Mouse (Mus musculus) olfactory bulb, adult 2 months (tissue): ENCODE results near the gene Dchs2. TPM values are rescaled to one million over a fixed set of nuclear protein-coding genes. Genes with fewer than 3 reads are reported as not detected.

Experiments
- H3K27ac ChIP-seq: fragments of 200-500 bp; 2 replicates; pipeline ENCODE4 v1.5.1; 2012; ENCODE audit warnings: low read depth, low read length; ENCODE audit not compliant: insufficient read depth
- H3K4me1 ChIP-seq: fragments of 200-500 bp; 2 replicates; pipeline ENCODE4 v1.6.1; 2012; ENCODE audit warnings: low read length; ENCODE audit not compliant: control insufficient read depth, insufficient read depth
- H3K4me3 ChIP-seq: fragments of 200-500 bp; 2 replicates; pipeline ENCODE4 v1.5.1; 2012; ENCODE audit warnings: mild to moderate bottlenecking, low read depth, low read length, moderate library complexity; ENCODE audit not compliant: insufficient read depth
- CTCF ChIP-seq: fragments of 200-500 bp; IDR thresholded peaks from 2 replicates; pipeline ENCODE4 v1.5.1; 2012; ENCODE audit warnings: low read depth, mild to moderate bottlenecking, low read length, moderate library complexity; ENCODE audit not compliant: insufficient read depth
- POLR2A ChIP-seq: fragments of 200-500 bp; IDR thresholded peaks from 2 replicates; pipeline ENCODE4 v1.6.1; 2012; ENCODE audit warnings: mild to moderate bottlenecking, low read depth, low read length, moderate library complexity; ENCODE audit not compliant: insufficient read depth
- WGBS: fragments of 180-500 bp; shearing (Covaris S2); methylation state at CpG from one replicate; pipeline ENCODE4 v1.1.7; 2018; 5-methylcytosine and 5-hydroxymethylcytosine counted together
- polyA plus RNA-seq: library from polyadenylated mRNA; stranded (reverse); fragments of >200 nt; gene quantifications from 2 replicates; pipeline ENCODE4 v1.2.4, GENCODE M21; 2012; ENCODE audit warnings: low replicate concordance; ENCODE audit not compliant: missing spikeins, insufficient read depth, insufficient read length

Dchs2 gene
- polyA plus RNA-seq, 1 experiment, result not detected

DNA sequence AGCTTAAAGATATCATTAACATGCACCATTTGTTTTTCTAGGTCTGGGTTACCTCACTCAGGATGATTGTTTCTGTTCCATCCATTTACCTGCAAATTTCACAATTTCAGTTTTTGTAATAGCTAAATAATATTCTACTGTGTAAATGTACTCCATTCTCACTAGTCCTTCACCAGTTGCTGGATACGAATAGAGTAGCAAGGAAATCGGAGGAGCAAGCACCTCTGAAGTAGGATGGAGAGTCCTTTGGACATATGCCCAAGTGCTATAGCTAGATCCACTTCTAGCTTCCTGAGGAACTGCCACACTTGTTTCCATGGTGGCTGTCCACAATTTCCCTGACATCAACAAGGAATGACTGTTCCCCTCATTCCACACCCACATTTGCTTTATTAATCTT, 63.5 kb downstream of the Dchs2 start:
- Histone ChIP-seq H3K4me3 (no peak overlapping the region), H3K27ac (no peak overlapping the region), H3K4me1 (no peaks in the 10 kb centered on the region)
- WGBS, result 96% methylated on average over 2 of the region's 2 CpGs
- TF ChIP-seq CTCF, result no peak
- TF ChIP-seq POLR2A, result no peak

DNA sequence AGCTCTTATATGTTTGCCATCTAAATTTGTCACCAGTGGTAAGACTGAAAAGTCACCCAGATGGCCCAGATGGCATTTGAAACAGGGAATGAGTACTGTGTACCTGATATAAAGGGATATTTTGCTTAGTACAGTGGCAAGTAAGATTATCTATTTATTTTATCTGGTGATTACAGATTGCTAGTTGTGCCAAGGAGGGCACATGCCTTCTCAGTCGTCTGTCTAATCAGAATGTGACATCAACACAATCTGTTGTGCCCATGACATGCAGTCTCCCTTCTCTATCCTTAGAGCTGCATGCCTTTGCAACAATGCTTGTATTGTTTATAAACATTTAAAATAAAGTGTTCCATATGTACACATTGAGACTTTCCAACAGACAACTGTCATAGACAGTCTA, 64.7 kb downstream of the Dchs2 start:
- no peaks in the 10 kb centered on the region for H3K4me1 ChIP-seq
- H3K4me3 ChIP-seq, result no peak overlapping the region
- TF ChIP-seq CTCF (no peak), POLR2A (no peak)
- H3K27ac ChIP-seq, result no peak overlapping the region
- 60% methylated on average over 1 of the region's 1 CpGs for WGBS

DNA sequence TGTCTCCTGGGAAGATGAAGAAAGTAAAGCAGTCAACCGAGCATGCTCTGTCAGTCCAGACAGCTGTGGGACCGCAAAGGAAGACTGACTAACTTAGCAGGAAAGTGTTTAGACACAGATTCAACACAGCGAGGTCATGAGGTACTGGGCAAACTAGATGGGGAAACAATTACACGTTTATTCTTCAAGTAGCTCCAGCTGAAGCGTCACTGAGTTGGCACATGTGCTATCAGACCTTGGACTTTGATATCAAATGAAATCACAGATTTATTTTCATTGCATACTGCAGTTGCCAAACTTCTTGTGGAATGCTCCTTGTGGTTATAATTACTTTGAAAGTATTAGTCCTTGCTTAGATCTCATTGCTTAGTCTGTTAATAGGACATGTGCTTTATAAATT, 67.2 kb downstream of the Dchs2 start:
- Histone ChIP-seq H3K27ac (no peak overlapping the region), H3K4me3 (no peak overlapping the region), H3K4me1 (no peaks in the 10 kb centered on the region)
- TF ChIP-seq POLR2A, result no peak
- no peak for TF ChIP-seq CTCF
- WGBS, result 78% methylated on average over 5 of the region's 5 CpGs

DNA sequence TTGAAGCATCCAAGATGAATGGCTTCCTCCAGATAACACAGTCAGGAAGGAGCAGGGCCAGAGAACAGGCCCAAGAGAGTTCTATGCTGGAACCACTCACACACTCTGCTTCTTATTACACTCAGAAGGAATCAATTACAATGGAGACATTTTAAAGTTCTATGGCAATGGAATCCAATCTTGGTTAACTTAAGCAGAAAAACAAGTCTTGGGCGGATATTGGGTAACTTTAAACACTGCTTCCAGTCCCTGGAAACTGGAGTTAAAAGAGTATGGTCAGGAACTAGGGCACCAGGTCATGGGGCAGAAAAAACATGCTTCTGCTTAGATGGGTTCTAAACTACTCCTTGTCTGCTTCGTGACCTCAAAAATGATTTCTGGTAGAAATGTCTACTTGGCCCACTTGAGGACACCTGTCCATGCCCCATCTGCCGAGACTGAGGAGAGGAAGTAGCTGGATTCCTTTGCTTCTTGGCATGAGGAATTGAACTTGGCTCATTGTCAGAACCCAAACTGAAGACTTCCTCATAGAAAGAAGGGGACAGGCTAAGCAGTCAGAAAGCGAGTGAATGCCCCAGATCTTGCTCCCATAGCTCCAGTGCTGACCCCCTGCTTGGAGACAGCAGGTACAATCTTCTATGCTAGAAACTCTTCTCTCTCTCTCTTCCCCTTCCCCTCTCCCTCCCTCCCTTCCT, 73.7 kb downstream of the Dchs2 start:
- Histone ChIP-seq H3K4me1 (no peaks in the 10 kb centered on the region), H3K27ac (no peak overlapping the region), H3K4me3 (no peak overlapping the region)
- 70% methylated on average over 4 of the region's 4 CpGs for WGBS
- TF ChIP-seq CTCF (no peak), POLR2A (no peak)

DNA sequence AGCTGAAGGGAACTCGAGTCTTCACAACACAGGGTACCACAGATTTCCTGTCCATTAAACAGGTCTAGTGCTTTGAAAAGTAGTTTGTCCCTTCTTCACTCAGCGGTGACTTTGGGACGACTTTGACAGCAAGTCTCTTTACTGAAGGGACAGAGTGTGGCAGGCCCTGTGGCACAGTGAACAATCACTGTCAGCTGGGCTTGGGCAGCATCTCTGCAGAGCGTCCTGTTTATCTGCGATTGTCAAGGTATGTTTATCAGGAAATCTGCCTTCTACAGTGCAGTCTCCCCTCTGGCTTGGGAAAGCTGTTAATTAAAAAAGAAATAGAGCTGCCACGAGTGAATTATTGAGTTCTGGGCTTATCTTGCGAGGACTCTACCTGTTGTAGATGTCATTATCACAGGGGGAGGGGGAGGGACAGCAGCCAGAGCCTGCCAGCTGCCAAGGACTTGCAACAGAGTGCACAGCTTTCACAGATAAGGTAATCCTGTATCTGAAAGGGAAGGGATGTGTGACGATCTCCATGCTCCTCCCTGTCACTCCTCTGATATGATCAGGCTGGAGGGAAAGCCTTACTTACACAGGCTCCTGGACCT, 77.4 kb downstream of the Dchs2 start:
- H3K4me1 ChIP-seq, result no peaks in the 10 kb centered on the region
- WGBS, result 68% methylated on average over 8 of the region's 8 CpGs
- TF ChIP-seq POLR2A (no peak), CTCF (no peak)
- H3K4me3 ChIP-seq, result no peak overlapping the region
- no peak overlapping the region for H3K27ac ChIP-seq

DNA sequence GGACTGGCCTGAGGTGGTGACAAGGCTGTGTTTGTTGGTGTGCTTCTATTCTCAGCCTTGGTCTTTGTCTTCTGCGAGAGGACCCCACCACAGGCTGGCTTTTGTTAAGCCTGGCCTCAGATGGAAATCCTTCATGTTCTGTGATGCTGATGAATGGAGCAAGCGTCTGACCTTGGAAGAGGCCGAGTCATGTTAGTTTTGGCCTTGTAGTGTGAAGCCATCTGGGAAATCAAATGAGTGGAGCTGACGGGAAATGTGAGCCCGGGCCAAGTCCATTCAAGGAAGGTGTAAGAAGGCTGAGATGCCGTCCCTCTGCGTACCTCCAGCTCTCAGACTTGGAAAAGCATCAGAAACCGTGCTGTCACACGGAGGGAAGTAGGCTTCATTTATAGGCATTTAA, 81.9 kb downstream of the Dchs2 start:
- TF ChIP-seq CTCF, result no peak
- TF ChIP-seq POLR2A, result no peak
- Histone ChIP-seq H3K27ac (no peak overlapping the region), H3K4me3 (no peak overlapping the region), H3K4me1 (no peaks in the 10 kb centered on the region; the same call in 1 of the 2 replicates)
- 76% methylated on average over 9 of the region's 9 CpGs for WGBS

DNA sequence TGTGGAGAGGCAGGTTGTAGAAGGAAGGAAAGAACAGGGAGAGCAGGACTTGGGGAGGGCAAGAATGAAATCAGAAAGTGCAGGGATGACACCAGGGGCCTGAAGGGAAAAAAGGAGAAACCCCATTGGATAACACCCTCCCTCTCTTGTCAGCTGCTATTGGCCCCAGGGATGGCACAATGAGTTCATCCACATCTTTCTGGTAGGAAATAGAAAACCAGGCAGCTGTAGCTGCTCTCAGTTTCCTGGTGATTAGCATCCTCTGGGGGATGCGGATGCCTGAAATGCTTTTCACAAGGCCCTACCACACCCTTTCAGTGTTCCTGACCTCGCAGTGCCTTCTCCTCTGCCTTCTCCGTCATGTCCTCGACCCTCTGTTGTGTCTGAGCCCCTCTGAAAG, 82.5 kb downstream of the Dchs2 start:
- no peak overlapping the region for H3K4me3 ChIP-seq
- 79% methylated on average over 4 of the region's 4 CpGs for WGBS
- H3K27ac ChIP-seq, result no peak overlapping the region
- H3K4me1 ChIP-seq, result no peaks in the 10 kb centered on the region; the same call in 1 of the 2 replicates
- TF ChIP-seq POLR2A, result no peak
- no peak for TF ChIP-seq CTCF

DNA sequence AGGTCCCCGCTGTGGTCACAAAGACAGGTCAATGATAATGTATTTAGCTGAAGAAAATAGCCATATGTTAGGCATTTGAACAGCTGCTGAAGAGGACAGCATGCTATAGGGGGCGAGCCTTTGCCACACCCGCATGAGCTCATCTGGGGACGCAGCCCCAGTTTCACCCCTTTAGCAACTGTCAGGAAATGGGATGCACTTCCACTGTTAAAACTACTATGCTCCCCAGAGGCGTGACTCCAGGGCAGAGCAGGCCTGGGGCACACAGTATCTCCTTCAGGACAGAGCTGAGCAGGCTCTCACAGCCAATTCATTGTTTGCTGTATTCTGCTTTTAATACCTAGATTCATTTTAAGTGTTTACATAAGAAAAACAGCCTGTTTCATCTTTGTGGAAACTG, 84.2 kb downstream of the Dchs2 start:
- WGBS, result 85% methylated on average over 5 of the region's 5 CpGs
- Histone ChIP-seq H3K27ac (no peak overlapping the region), H3K4me1 (no peaks in the 10 kb centered on the region; the same call in 1 of the 2 replicates), H3K4me3 (no peak overlapping the region)
- TF ChIP-seq POLR2A, result no peak

DNA sequence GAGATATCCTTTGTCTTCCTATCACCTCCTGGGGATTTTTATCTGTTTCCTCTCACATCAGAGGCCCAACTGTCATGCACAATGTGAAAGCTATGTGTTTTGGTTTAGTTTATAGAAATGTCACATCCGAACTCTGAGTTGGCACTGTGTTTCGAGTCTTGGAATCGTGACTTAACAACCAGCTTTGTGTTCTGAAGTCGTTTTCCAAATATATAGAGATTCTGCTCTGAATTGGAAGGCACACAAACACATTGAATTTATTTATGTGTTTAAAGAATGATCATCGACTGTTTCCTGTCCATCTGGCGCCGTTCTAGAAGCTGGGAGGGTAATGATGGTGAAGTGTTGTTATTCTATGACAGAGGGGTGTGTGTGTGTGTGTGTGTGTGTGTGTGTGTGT, 84.8 kb downstream of the Dchs2 start:
- no peak overlapping the region for H3K27ac ChIP-seq
- WGBS, result 37% methylated on average over 7 of the region's 7 CpGs
- H3K4me1 ChIP-seq, result no peaks in the 10 kb centered on the region; the same call in 1 of the 2 replicates
- H3K4me3 ChIP-seq, result no peak overlapping the region
- no peak for TF ChIP-seq CTCF
- TF ChIP-seq POLR2A, result no peak
